Mouse (Mus musculus): Measurements from ENCODE around the gene Vldlr. TPM values are rescaled to one million over a fixed set of nuclear protein-coding genes. Genes with fewer than 3 reads are reported as not detected.

Gene Vldlr
- total RNA-seq, 2 experiments from 2014 or later = 0.37 to 0.57 TPM

DNA sequence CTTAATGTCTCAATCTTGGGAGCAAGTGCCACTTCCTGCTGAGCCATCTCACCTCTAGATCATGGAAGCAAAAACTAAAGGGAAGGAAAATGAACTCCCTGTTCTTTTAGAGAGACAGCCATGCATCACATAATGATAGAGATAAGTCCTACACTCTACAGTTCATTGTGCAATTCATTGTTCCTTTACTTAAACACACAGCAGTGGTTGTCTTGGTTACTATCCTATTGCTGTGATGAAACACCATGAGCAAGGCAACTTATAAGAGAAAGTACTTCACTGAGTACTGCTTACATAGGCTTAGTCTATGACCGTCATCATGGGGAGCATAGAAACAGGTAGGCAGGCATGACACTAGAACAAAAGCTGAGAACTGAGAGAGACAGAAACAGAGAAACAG is 12.0 kb downstream of the Vldlr start:
- ATAC-seq (replicated peaks; ENCODE audit: poor library complexity, severe bottlenecking) = peak; percentile 58

GRCm38 (mm10) chr19:27233386-27233785 is 17.1 kb downstream of the Vldlr start:
- ATAC-seq (replicated peaks; ENCODE audit: poor library complexity, severe bottlenecking) = no peak

DNA sequence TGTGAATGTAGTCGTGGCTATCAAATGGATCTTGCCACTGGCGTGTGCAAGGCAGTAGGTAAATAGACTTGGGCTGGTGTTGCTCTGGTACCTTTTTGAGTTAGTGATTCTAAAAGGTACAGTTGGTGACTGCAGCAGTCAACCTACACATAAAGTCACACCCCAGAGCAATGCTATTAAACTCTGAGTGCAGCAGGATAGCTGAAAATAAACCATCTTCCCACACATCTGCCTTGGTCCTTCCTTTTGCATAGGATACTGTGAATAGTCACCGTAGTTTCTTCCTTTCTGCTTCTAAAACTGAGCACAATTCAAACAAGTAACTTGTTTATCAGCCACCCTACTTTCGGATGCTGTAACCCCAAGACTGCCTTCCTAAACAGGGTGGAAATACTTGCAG is 23.6 kb downstream of the Vldlr start:
- no peak for ATAC-seq (replicated peaks; ENCODE audit: poor library complexity, severe bottlenecking)

DNA sequence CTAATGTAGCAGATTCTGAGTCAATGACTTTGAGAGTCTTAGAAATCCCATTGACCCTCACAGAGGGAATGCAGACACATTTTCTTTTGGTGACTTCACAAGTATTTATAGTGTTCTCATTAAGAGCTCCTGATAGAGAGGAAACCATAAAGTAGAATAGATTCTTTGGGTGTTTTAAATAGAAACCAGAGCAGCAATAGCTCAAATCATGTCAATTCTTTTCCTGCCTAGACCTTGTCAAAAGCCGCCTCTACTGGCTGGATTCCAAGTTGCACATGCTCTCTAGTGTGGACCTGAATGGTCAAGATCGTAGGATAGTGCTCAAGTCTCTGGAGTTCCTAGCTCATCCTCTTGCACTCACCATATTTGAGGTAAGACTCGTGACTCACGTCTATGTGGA is 27.2 kb downstream of the Vldlr start:
- ATAC-seq (replicated peaks; ENCODE audit: poor library complexity, severe bottlenecking) = no peak

- ATAC-seq (replicated peaks; ENCODE audit: poor library complexity, severe bottlenecking) = no peak
Measured at GRCm38 (mm10) chr19:27254756-27255155, 38.5 kb downstream of the Vldlr start.

- ATAC-seq (replicated peaks; ENCODE audit: poor library complexity, severe bottlenecking) = no peak
Measured at GRCm38 (mm10) chr19:27255678-27256077, 39.4 kb downstream of the Vldlr start.

- no peak for ATAC-seq (replicated peaks; ENCODE audit: poor library complexity, severe bottlenecking)
Measured at GRCm38 (mm10) chr19:27260102-27260501, 43.8 kb downstream of the Vldlr start.

DNA sequence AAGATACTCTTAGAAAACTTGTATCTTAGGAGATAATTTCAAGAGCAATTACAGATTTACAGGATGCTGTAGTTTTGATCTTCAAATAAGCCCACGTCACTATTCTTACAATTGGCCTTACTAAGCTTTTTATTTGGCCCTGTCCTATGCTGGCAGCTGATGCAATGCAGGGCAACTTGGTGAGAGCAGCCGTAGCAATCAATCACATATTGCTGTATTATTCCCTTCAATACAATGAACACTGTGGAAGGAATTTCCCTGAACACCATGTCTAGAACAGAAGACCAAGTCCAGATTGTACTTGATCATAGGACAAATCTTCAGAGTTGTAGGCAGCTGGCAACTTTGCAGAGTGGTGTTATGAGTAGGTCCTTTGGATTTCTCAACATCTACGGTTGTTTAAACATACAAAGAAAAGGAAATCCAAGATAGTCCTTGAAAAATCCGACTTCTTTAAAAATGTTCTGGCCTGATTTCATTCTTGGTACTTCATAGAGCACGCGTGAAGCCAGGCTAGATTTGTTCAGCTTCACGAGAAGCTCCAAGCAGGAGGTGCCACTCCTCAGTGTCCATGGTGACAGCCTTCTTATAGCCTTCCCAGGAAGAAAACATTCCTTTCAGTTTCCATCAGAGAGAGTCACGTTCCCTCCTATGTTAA is 44.5 kb downstream of the Vldlr start:
- ATAC-seq (replicated peaks; ENCODE audit: poor library complexity, severe bottlenecking) = no peak

DNA sequence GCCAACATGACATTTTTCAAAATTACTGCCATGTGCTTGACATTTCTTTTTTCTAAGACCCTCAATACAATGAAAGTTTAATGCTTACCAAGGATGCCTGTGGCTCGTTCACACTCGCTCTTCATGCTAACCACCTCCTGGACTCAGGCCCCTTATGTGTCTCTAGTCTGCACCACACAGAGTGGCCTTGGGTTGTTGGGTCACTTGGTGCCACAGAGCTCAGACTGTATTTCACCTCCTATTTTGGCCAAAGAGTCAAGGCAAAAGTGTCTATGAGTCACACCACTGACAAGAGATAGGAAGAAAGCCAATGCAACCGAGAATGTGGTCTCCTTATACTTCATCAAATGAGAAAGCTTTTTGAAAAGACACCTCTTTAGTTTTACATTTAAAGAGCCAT is 45.9 kb downstream of the Vldlr start:
- ATAC-seq (replicated peaks; ENCODE audit: poor library complexity, severe bottlenecking) = no peak

DNA sequence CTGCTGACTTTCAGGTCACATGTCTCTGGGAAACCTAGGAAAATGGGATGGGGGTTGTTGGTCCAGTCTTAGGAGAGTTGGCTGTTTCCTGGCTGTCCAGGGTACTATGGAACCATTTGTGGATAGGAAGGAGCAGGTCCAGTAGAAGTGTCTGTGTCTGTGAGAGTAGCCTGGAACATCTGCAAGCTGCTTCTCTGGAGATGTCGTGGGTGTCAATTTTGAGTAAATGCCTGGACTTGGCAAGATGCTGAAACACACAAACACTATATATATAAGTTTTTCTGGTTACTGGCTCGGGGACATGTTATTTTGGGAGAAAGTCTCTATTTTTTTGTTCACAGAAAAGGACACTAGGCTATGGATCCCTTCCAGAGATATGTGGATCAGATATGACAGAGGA is 57.1 kb downstream of the Vldlr start:
- ATAC-seq (replicated peaks; ENCODE audit: poor library complexity, severe bottlenecking) = no peak

DNA sequence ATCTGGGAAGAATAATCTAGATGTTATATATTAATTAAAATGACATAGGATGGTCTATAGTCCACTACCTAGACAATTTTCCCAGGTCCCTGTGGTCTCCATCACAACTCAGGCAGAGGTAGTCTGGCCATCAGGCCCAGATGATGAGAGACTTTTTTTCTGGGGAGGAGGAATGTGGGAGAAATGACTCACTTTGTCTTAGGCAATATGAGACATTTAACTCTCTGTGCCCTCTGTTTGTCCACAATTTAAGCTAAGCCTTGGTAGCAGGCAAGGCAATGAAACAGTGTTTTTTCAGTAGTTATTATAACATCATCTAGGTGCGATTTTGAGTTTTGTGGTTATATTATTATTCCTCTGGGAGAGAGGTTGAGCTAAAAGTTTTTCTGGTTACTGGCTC is 58.1 kb downstream of the Vldlr start:
- ATAC-seq (replicated peaks; ENCODE audit: poor library complexity, severe bottlenecking) = no peak

DNA sequence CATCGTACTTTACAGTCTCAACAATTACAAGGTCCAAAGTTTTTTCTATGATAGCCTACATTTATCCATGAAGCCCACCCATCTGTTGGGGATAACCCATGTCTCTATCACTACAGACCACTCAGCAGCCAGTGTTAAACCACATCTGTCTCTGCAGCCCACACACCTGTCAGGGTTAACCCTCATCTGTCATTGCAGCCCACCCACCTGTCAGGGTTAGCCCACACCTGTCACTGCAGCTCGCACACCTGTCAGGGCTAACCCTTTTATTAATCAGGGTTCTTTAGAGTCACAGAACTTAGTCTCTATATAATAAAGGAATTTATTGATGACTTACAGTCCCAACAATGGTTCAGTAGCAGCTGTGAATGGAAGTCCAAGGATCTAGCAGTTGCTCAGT is 62.9 kb downstream of the Vldlr start:
- no peak for ATAC-seq (replicated peaks; ENCODE audit: poor library complexity, severe bottlenecking)

Other genes starting within 250 kb of the Vldlr start
- gene Kcnv2, start 106.1 kb downstream of the Vldlr start, total RNA-seq (2014; fragmentation: Nextera tagmentation) = not detected in 2 replicates
- gene Kcnv2, start 106.1 kb downstream of the Vldlr start, total RNA-seq (2017) = not detected in 2 replicates
- gene Pum3, start 213.3 kb downstream of the Vldlr start, total RNA-seq (2014; fragmentation: Nextera tagmentation) = 109 and 140 TPM in 2 replicates
- gene Pum3, start 213.3 kb downstream of the Vldlr start, total RNA-seq (2017) = 139 and 146 TPM in 2 replicates

All from granulocyte monocyte progenitor cell, adult 5-6 weeks (primary cell).